9 mouse cellular contexts compared by ENCODE assay signal in genomic region chr14:74915025-74915424, GRCm38 (mm10). TPM values are rescaled to one million over a fixed set of nuclear protein-coding genes. Genes with fewer than 3 reads are reported as not detected.
DNase-seq lines count a peak whose midpoint lies in the region; TF ChIP-seq lines count a peak whose summit lies in the region.
"Had no signal": no experiment of that assay in that cellular context is flagged by ENCODE, and none has a peak within 500 bp of the region (broad histone marks: within the 10 kb centered on the region; RNA-seq: fewer than 3 reads in every experiment).

No protein-coding gene starts in this region.

- intact Hi-C loops in left cerebral cortex, adult 2 months (cut with DNase I): loop anchor here (1.0 to 5.0 kb wide), 2 partner anchors 32 to 63 kb away; partner anchors contain the start of gene Lrch1

- TF ChIP-seq CTCF in left cerebral cortex, adult 2 months (IDR thresholded peaks at IDR 0.05): no peak

- peak; percentile 29 to 42 for DNase-seq in cerebellum, postnatal 10 days
- DNase-seq in cerebellum, adult 11 months: no peak
- DNase-seq in layer of hippocampus, adult 11-12 months (ENCODE audit: low spot score): peak; percentile 72
- no peak for DNase-seq in layer of hippocampus, adult 9-10 months (ENCODE audit: low spot score)
- DNase-seq in left cerebral cortex, adult 2 months (ENCODE audit: extremely low spot score in 1 of 2, low spot score in 2 of 2): peak; percentile 60 to 76
- DNase-seq in right cerebral cortex, postnatal 14 days: peak; percentile 48
- DNase-seq in embryo, embryonic 11 days: no peak
- DNase-seq in ovary, adult 18-20 months (ENCODE audit: low spot score): no peak
- DNase-seq: gastrocnemius, postnatal 25 days had no signal

- H3K4me3 ChIP-seq in left cerebral cortex, adult 2 months: no peak overlapping the region

- H3K27ac ChIP-seq in left cerebral cortex, adult 2 months: no peak overlapping the region

RNA-seq across cellular contexts. Expression of gene Lrch1, which starts 32.7 kb away (rescaled TPM):
- 10 to 100 TPM; 14.8 to 16.3 TPM for total RNA-seq in left cerebral cortex, adult 2 months (2021)

Comparison
In these comparisons a context has a peak if more than half of its experiments do, and no peak if none do; other contexts are left out.
1. DNase-seq: peak in cerebellum, postnatal 10 days (2 of 2), layer of hippocampus, adult 11-12 months (single experiment), left cerebral cortex, adult 2 months (2 of 2) and right cerebral cortex, postnatal 14 days (single experiment); none in cerebellum, adult 11 months (single experiment), layer of hippocampus, adult 9-10 months (single experiment), embryo, embryonic 11 days (single experiment) and ovary, adult 18-20 months (single experiment).